ENCODE assay signal across 17 mouse cellular contexts in genomic region chr2:68975286-68975685, GRCm38 (mm10).
DNase-seq lines count a peak whose midpoint lies in the region; ATAC-seq and TF ChIP-seq lines count a peak whose summit lies in the region.
"Had no signal": no experiment of that assay in that cellular context is flagged by ENCODE, and none has a peak within 500 bp of the region (broad histone marks: within the 10 kb centered on the region; RNA-seq: fewer than 3 reads in every experiment).

No protein-coding gene starts in this region.

- WGBS in embryonic facial prominence, embryonic 11.5 days = 71% methylated on average over 6 of the region's 6 CpGs
- WGBS in embryonic facial prominence, embryonic 10.5 days = 80% methylated on average over 6 of the region's 6 CpGs
- WGBS in forebrain, postnatal 0 days = 93% methylated on average over 6 of the region's 6 CpGs

- no peaks in the 10 kb centered on the region for H3K9me3 ChIP-seq in embryonic facial prominence, embryonic 11.5 days (replicated peaks; ENCODE audit: control insufficient read depth, low read length)
- peaks cover 3% of the 10 kb centered on the region; the same call in 1 of the 2 replicates for H3K9me3 ChIP-seq in embryonic facial prominence, embryonic 10.5 days
- peaks cover under 1% of the 10 kb centered on the region; the same call in 1 of the 2 replicates for H3K9me3 ChIP-seq in G1E (replicated peaks)
- H3K9me3 ChIP-seq in forebrain, postnatal 0 days (ENCODE audit: low read length) = peaks cover 2% of the 10 kb centered on the region; the same call in 1 of the 2 replicates
- H3K9me3 ChIP-seq: kidney, embryonic 15.5 days had no signal

- no peaks in the 10 kb centered on the region for H3K36me3 ChIP-seq in embryonic facial prominence, embryonic 11.5 days (replicated peaks; ENCODE audit: control insufficient read depth, insufficient read depth, low read depth, low read length)
- H3K36me3 ChIP-seq in embryonic facial prominence, embryonic 10.5 days (replicated peaks) = peaks cover 2% of the 10 kb centered on the region
- peaks cover 23% of the 10 kb centered on the region for H3K36me3 ChIP-seq in G1E (replicated peaks)
- H3K36me3 ChIP-seq in forebrain, postnatal 0 days (ENCODE audit: insufficient read depth) = no peaks in the 10 kb centered on the region

- H3K4me2 ChIP-seq in embryonic facial prominence, embryonic 11.5 days (ENCODE audit: low read depth, low read length) = no peak overlapping the region
- H3K4me2 ChIP-seq in forebrain, postnatal 0 days (ENCODE audit: low read depth) = no peak overlapping the region
- H3K4me2 ChIP-seq: forebrain, embryonic 13.5 days; hindbrain, embryonic 13.5 days; kidney, embryonic 15.5 days had no signal

- no peaks in the 10 kb centered on the region for H3K4me1 ChIP-seq in embryonic facial prominence, embryonic 11.5 days (ENCODE audit: control insufficient read depth, insufficient read depth, low read length)
- H3K4me1 ChIP-seq in embryonic facial prominence, embryonic 10.5 days = peaks cover 22% of the 10 kb centered on the region
- peaks cover 88% of the 10 kb centered on the region for H3K4me1 ChIP-seq in G1E (ENCODE audit: insufficient read depth, low read depth, low read length)
- no peaks in the 10 kb centered on the region for H3K4me1 ChIP-seq in forebrain, postnatal 0 days (ENCODE audit: insufficient read depth)

- intact Hi-C loops in gastrocnemius, postnatal 36 days (cut with DNase I) = no loop called here

- peak; percentile 17 for DNase-seq in embryonic facial prominence, embryonic 11.5 days (ENCODE audit: low spot score)
- DNase-seq in embryonic facial prominence, embryonic 10.5 days (ENCODE audit: low spot score) = no peak
- DNase-seq in G1E (ENCODE audit: low spot score) = no peak
- peak; percentile 79 for DNase-seq in cerebellum, adult 9-11 months
- DNase-seq in gonadal fat pad, adult 2 months (ENCODE audit: low read depth) = peak; percentile 31
- DNase-seq in frontal cortex, postnatal 10 days (ENCODE audit: low spot score in 2 of 2) = no peak
- DNase-seq in forebrain, postnatal 0 days = no peak
- no peak for DNase-seq in gastrocnemius, postnatal 36 days
- DNase-seq: adrenal gland, adult 2 months; embryo, embryonic 11 days; left cerebral cortex, postnatal 4 days; right cerebral cortex, adult 18-20 months; thymus, adult 18-20 months had no signal

- no peak overlapping the region for H3K9ac ChIP-seq in embryonic facial prominence, embryonic 11.5 days (replicated peaks; ENCODE audit: low read length)
- no peak overlapping the region for H3K9ac ChIP-seq in forebrain, postnatal 0 days
- H3K9ac ChIP-seq: forebrain, embryonic 13.5 days; hindbrain, embryonic 13.5 days; kidney, embryonic 15.5 days had no signal

- TF ChIP-seq CTCF in G1E (IDR thresholded peaks at IDR 0.05; ENCODE audit: low read depth, low read length) = no peak
- no peak for TF ChIP-seq CTCF in forebrain, postnatal 0 days (IDR thresholded peaks at IDR 0.05; ENCODE audit: low read depth)

- no peak overlapping the region for H3K4me3 ChIP-seq in embryonic facial prominence, embryonic 11.5 days (ENCODE audit: low read depth, low read length)
- no peak overlapping the region for H3K4me3 ChIP-seq in embryonic facial prominence, embryonic 10.5 days
- H3K4me3 ChIP-seq in G1E (ENCODE audit: low read depth, low read length) = peak overlapping the region; percentile 54; the same call in 1 of the 2 replicates
- H3K4me3 ChIP-seq in forebrain, postnatal 0 days (ENCODE audit: low read depth, low read length) = no peak overlapping the region
- H3K4me3 ChIP-seq: forebrain, embryonic 13.5 days; hindbrain, embryonic 13.5 days; kidney, embryonic 15.5 days had no signal

- H3K27me3 ChIP-seq in embryonic facial prominence, embryonic 11.5 days (ENCODE audit: control insufficient read depth, insufficient read depth, low read length) = no peaks in the 10 kb centered on the region
- no peaks in the 10 kb centered on the region for H3K27me3 ChIP-seq in embryonic facial prominence, embryonic 10.5 days (replicated peaks; ENCODE audit: low read depth, poor library complexity, severe bottlenecking)
- H3K27me3 ChIP-seq in G1E (ENCODE audit: insufficient read depth, low read length) = no peaks in the 10 kb centered on the region
- no peaks in the 10 kb centered on the region for H3K27me3 ChIP-seq in forebrain, postnatal 0 days (ENCODE audit: insufficient read depth, low read length)
- H3K27me3 ChIP-seq: CH12.LX; forebrain, embryonic 13.5 days; hindbrain, embryonic 13.5 days; kidney, embryonic 15.5 days had no signal

- ATAC-seq in embryonic facial prominence, embryonic 11.5 days (replicated peaks; ENCODE audit: insufficient number of reproducible peaks, low FRiP score, low TSS enrichment, low read depth) = no peak
- ATAC-seq in G1E (ENCODE audit: extremely low read depth, insufficient number of reproducible peaks, low FRiP score, poor library complexity, severe bottlenecking) = no peak
- ATAC-seq in forebrain, postnatal 0 days = no peak
- ATAC-seq: forebrain, embryonic 13.5 days had no signal

- H3K27ac ChIP-seq in embryonic facial prominence, embryonic 11.5 days (replicated peaks; ENCODE audit: low read depth, low read length) = no peak overlapping the region
- no peak overlapping the region for H3K27ac ChIP-seq in embryonic facial prominence, embryonic 10.5 days (replicated peaks)
- no peak overlapping the region for H3K27ac ChIP-seq in forebrain, postnatal 0 days (ENCODE audit: low read depth, low read length)
- H3K27ac ChIP-seq: forebrain, embryonic 13.5 days; hindbrain, embryonic 13.5 days; kidney, embryonic 15.5 days had no signal

Comparison
In these comparisons a context has a peak if more than half of its experiments do, and no peak if none do; other contexts are left out.
1. DNase-seq: peak in embryonic facial prominence, embryonic 11.5 days (single experiment), cerebellum, adult 9-11 months (single experiment) and gonadal fat pad, adult 2 months (single experiment); none in embryonic facial prominence, embryonic 10.5 days (single experiment), G1E (single experiment), frontal cortex, postnatal 10 days (0 of 2), forebrain, postnatal 0 days (single experiment) and gastrocnemius, postnatal 36 days (0 of 2).